Mouse (Mus musculus): ENCODE results near the gene Lamtor3.

DNA sequence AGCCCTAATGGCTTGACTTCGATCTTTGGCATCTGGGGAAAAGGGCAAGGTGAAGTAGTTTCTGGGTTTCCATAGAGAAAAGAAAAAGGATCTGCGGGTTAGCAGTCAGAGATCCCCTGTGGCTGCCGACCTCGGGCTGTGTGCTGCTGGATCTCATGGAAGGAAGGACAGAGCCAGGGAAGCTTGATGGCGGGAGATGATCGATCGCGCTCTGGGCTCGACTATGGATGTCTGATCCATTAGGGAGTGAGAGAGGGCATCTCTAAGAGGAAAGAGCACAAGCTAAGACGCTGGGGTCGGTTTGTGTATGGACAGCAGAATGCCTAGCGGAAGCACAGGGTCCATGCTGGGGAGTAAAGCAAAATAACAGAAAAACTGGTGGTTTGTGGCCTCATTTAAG, 51.6 kb downstream of the Lamtor3 start:
- TF ChIP-seq CTCF (conservative IDR thresholded peaks at IDR 0.05; ENCODE audit: low read length): no peak
- no peak for TF ChIP-seq NANOG (IDR thresholded peaks at IDR 0.05; ENCODE audit: borderline replicate concordance, low read length)
